Mouse (Mus musculus) intestine, postnatal 0 days (tissue): ENCODE data around the gene Rtp4. TPM values are rescaled to one million over a fixed set of nuclear protein-coding genes. Genes with fewer than 3 reads are reported as not detected.

ENCODE experiments used
- ATAC-seq: fragments of 200-750 bp; cut with Nextera tagmentation; 2 replicates; pipeline ENCODE4 v1.8.0; 2017; ENCODE audit warnings: mild to moderate bottlenecking, moderate TSS enrichment, moderate library complexity
- H3K27ac ChIP-seq: fragments of 300-500 bp; sonication (generic); 2 replicates; pipeline ENCODE4 v1.5.1; 2014; ENCODE audit warnings: mild to moderate bottlenecking, low read depth, low read length, moderate library complexity
- H3K27me3 ChIP-seq: fragments of 300-500 bp; sonication (generic); replicated peaks from 2 replicates; pipeline ENCODE4 v1.6.1; 2014; ENCODE audit warnings: low read length, mixed read lengths; ENCODE audit not compliant: control insufficient read depth, insufficient read depth
- H3K36me3 ChIP-seq: fragments of 300-500 bp; sonication (generic); 2 replicates; pipeline ENCODE4 v1.6.1; 2014; ENCODE audit warnings: mild to moderate bottlenecking, moderate library complexity; ENCODE audit not compliant: control insufficient read depth, insufficient read depth
- H3K4me1 ChIP-seq: fragments of 300-500 bp; sonication (generic); replicated peaks from 2 replicates; pipeline ENCODE4 v1.6.1; 2014; ENCODE audit warnings: antibody characterized with exemption, low read length, mixed read lengths; ENCODE audit not compliant: control insufficient read depth, insufficient read depth
- H3K4me2 ChIP-seq: fragments of 300-500 bp; sonication (generic); replicated peaks from 2 replicates; pipeline ENCODE4 v1.6.1; 2014; ENCODE audit warnings: low read depth, mild to moderate bottlenecking, moderate library complexity
- H3K4me3 ChIP-seq: fragments of 300-500 bp; sonication (generic); 2 replicates; pipeline ENCODE4 v1.5.1; 2014; ENCODE audit warnings: low read depth, low read length
- H3K9ac ChIP-seq: fragments of 300-500 bp; sonication (generic); 2 replicates; pipeline ENCODE4 v1.6.1; 2014; ENCODE audit warnings: mild to moderate bottlenecking, low read depth, low read length
- H3K9me3 ChIP-seq: fragments of 300-500 bp; sonication (generic); 2 replicates; pipeline ENCODE4 v1.6.1; 2016; ENCODE audit warnings: mixed run types; ENCODE audit not compliant: control insufficient read depth
- CTCF ChIP-seq: sonication (generic); IDR thresholded peaks from 2 replicates; pipeline ENCODE4 v1.5.1; 2016; ENCODE audit warnings: low read depth, mild to moderate bottlenecking, control low read depth, antibody characterized with exemption, moderate library complexity
- WGBS: fragments of 180-500 bp; shearing (Covaris S2); extraction: QIAGEN DNeasy Blood & Tissue Kit; methylation state at CpG from one replicate; pipeline ENCODE4 v1.1.7; 2014; 5-methylcytosine and 5-hydroxymethylcytosine counted together
- polyA plus RNA-seq: library from polyadenylated mRNA; unstranded; fragments of >200 nt; fragmentation: Nextera tagmentation; extraction: Ambion mirVana; gene quantifications from 2 replicates; pipeline ENCODE4 v1.2.1, GENCODE M21; 2015

The Rtp4 gene
- polyA plus RNA-seq, 1 experiment from 2014 or later, result 112 TPM

DNA sequence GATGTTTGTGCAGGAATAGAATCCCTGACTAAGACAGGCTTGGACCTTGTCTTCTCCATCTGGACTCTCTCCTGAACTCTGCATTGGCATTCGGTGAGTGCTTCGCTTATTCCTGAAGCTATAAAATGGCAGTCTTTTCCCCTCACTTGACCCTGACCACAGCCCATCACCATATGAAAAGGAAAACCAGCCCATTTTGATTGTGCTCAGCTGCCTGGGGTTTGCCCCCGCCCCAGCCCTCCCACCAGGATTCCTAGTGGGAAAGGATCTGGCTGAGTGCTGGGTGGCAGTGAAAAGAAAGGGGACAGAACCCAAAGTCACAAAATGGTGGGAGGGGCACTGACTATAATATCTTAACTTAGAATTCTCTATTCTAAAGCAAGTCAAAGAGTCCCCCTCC lies 37.9 kb upstream of the Rtp4 start:
- H3K4me2 ChIP-seq, result no peak overlapping the region
- no peak overlapping the region for H3K4me3 ChIP-seq
- H3K9me3 ChIP-seq, result no peaks in the 10 kb centered on the region
- 85% methylated on average over 3 of the region's 3 CpGs for WGBS
- H3K4me1 ChIP-seq, result no peaks in the 10 kb centered on the region
- no peak overlapping the region for H3K9ac ChIP-seq
- no peaks in the 10 kb centered on the region for H3K36me3 ChIP-seq
- TF ChIP-seq CTCF, result no peak
- no peaks in the 10 kb centered on the region for H3K27me3 ChIP-seq
- no peak for ATAC-seq
- H3K27ac ChIP-seq, result no peak overlapping the region

GRCm38 (mm10) chr16:23482846-23483245 lies 37.2 kb upstream of the Rtp4 start:
- H3K27me3 ChIP-seq, result no peaks in the 10 kb centered on the region
- no peak for TF ChIP-seq CTCF
- H3K9ac ChIP-seq, result no peak overlapping the region
- no peaks in the 10 kb centered on the region for H3K36me3 ChIP-seq
- no peak overlapping the region for H3K4me2 ChIP-seq
- H3K4me1 ChIP-seq, result no peaks in the 10 kb centered on the region
- no peak overlapping the region for H3K4me3 ChIP-seq
- WGBS, result 94% methylated on average over 12 of the region's 12 CpGs
- no peak overlapping the region for H3K27ac ChIP-seq
- no peak for ATAC-seq
- no peaks in the 10 kb centered on the region for H3K9me3 ChIP-seq

- no peaks in the 10 kb centered on the region for H3K9me3 ChIP-seq
- no peak for TF ChIP-seq CTCF
- H3K27me3 ChIP-seq, result no peaks in the 10 kb centered on the region
- H3K4me2 ChIP-seq, result no peak overlapping the region
- no peaks in the 10 kb centered on the region for H3K36me3 ChIP-seq
- no peak overlapping the region for H3K27ac ChIP-seq
- no peak overlapping the region for H3K9ac ChIP-seq
- H3K4me3 ChIP-seq, result no peak overlapping the region
- H3K4me1 ChIP-seq, result no peaks in the 10 kb centered on the region
- 84% methylated on average over 10 of the region's 10 CpGs for WGBS
- no peak for ATAC-seq
Measured at GRCm38 (mm10) chr16:23483292-23483691, 36.8 kb upstream of the Rtp4 start.

DNA sequence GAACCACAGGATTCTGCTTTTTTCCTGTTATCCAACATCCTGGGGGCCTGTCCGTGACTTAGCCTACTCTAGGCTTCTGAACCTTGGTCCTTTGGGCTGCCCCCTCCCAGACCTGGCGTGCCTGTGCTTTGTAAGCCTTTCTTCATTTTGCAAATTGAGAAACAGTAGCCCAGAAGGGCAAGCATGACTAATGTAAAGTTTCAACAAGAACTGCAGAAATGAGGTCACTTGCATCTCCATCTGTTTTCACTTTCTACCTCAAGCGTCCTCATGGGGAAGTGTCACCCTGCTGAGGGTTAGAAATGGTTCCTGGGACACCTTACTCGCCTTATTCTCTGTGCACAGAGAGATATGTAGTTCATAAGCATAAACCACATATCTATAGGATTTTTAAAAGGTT lies 27.3 kb upstream of the Rtp4 start:
- no peak overlapping the region for H3K27ac ChIP-seq
- no peak for ATAC-seq
- H3K9me3 ChIP-seq, result no peaks in the 10 kb centered on the region
- no peak for TF ChIP-seq CTCF
- H3K27me3 ChIP-seq, result no peaks in the 10 kb centered on the region
- no peak overlapping the region for H3K9ac ChIP-seq
- no peaks in the 10 kb centered on the region for H3K36me3 ChIP-seq
- no peaks in the 10 kb centered on the region for H3K4me1 ChIP-seq
- no peak overlapping the region for H3K4me3 ChIP-seq
- 81% methylated on average over 4 of the region's 4 CpGs for WGBS
- no peak overlapping the region for H3K4me2 ChIP-seq

DNA sequence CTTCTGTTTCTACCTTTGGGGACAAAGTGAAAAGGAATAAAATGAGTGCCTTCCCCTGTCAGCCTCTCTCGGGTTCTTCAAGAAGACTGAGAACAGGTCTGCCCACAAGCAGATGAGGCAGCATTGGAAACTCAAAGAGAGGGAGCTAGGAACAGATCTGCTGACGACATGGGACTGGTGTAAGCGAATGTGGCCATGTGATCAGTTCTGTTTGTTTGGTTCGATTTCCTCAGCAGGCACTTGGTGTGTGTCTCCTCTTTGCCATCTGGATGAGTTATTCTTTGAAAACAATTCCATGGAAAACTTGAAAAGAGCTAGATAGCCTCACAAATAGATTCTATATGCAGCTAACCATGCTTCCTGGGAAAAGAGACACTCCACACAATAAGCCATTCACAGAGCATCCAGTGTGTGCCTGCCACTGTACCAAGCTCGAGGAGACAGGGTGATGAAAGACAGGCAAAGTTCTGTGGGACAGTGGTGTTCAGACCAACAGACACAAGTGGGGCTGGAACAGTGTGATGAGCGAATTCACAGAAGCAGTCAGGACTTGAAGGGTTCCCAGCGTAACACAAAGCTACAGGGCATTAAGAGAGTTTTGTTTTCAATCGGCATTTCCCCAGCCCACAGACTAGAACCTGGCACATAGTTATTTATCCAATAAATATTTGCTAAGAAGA lies 23.7 kb upstream of the Rtp4 start:
- Histone ChIP-seq H3K36me3 (no peaks in the 10 kb centered on the region), H3K4me3 (no peak overlapping the region), H3K27ac (no peak overlapping the region)

GRCm38 (mm10) chr16:23497440-23497839 lies 22.7 kb upstream of the Rtp4 start:
- WGBS, result 13% methylated on average over 3 of the region's 3 CpGs
- H3K4me3 ChIP-seq, result no peak overlapping the region
- H3K9me3 ChIP-seq, result no peaks in the 10 kb centered on the region
- no peak overlapping the region for H3K4me2 ChIP-seq
- H3K9ac ChIP-seq, result no peak overlapping the region
- H3K36me3 ChIP-seq, result no peaks in the 10 kb centered on the region
- TF ChIP-seq CTCF, result no peak
- H3K4me1 ChIP-seq, result no peaks in the 10 kb centered on the region
- H3K27me3 ChIP-seq, result no peaks in the 10 kb centered on the region
- no peak for ATAC-seq
- H3K27ac ChIP-seq, result no peak overlapping the region

More for the DNA sequence above, 23.7 kb upstream of the Rtp4 start:
- H3K4me2 ChIP-seq, result no peak overlapping the region
- H3K9ac ChIP-seq, result no peak overlapping the region
- ATAC-seq, result no peak
- WGBS, result 59% methylated on average over 8 of the region's 8 CpGs
- no peaks in the 10 kb centered on the region for H3K27me3 ChIP-seq
- H3K9me3 ChIP-seq, result no peaks in the 10 kb centered on the region
- no peaks in the 10 kb centered on the region for H3K4me1 ChIP-seq
- no peak for TF ChIP-seq CTCF

- H3K36me3 ChIP-seq, result no peaks in the 10 kb centered on the region
- H3K27ac ChIP-seq, result no peak overlapping the region
- no peak for TF ChIP-seq CTCF
- H3K27me3 ChIP-seq, result no peaks in the 10 kb centered on the region
- WGBS, result 33% methylated on average over 1 of the region's 1 CpGs
- no peak overlapping the region for H3K4me2 ChIP-seq
- no peak overlapping the region for H3K4me3 ChIP-seq
- no peak for ATAC-seq
- H3K9ac ChIP-seq, result no peak overlapping the region
- no peaks in the 10 kb centered on the region for H3K9me3 ChIP-seq
- H3K4me1 ChIP-seq, result no peaks in the 10 kb centered on the region
Measured at GRCm38 (mm10) chr16:23497881-23498280, 22.2 kb upstream of the Rtp4 start.
